Mouse (Mus musculus) myocyte (in vitro differentiated cells): ENCODE measurements at regions not wholly inside any gene's neighbourhood (a gene's known extent, or its start where the extent isn't known, plus 50 kb on each side); places are given as distances from the start of the nearest gene placed in this dataset.

Experiments
- E2F4 ChIP-seq: IDR thresholded peaks from one replicate; pipeline ENCODE4 v1.6.1; 2011; ENCODE audit warnings: mild to moderate bottlenecking, control low read depth, moderate library complexity; ENCODE audit not compliant: insufficient read depth
- MYOD1 ChIP-seq, 3 experiments: IDR thresholded peaks; one replicate each; pipeline ENCODE4 v1.6.1; 2011; ENCODE audit warnings: control low read depth in 2 of 3, low read depth in 2 of 3, mild to moderate bottlenecking in 2 of 3, moderate library complexity in 1 of 3; ENCODE audit not compliant: insufficient read length in 2 of 3, control insufficient read depth in 1 of 3
- POLR2A ChIP-seq: IDR thresholded peaks from one replicate; pipeline ENCODE4 v1.6.1; 2011; ENCODE audit warnings: low read depth, mild to moderate bottlenecking, control low read depth, moderate library complexity; ENCODE audit not compliant: insufficient read length
- POLR2AphosphoS2 ChIP-seq: IDR thresholded peaks from one replicate; pipeline ENCODE4 v1.6.1; 2011; ENCODE audit warnings: low read depth, control low read depth; ENCODE audit not compliant: insufficient read length
- TCF12 ChIP-seq: IDR thresholded peaks from one replicate; pipeline ENCODE4 v1.6.1; 2011; ENCODE audit warnings: mild to moderate bottlenecking, control low read depth; ENCODE audit not compliant: poor library complexity, insufficient read depth, severe bottlenecking
- USF1 ChIP-seq: IDR thresholded peaks from one replicate; pipeline ENCODE4 v1.6.1; 2011; ENCODE audit warnings: low read depth, mild to moderate bottlenecking, control low read depth, moderate library complexity

DNA sequence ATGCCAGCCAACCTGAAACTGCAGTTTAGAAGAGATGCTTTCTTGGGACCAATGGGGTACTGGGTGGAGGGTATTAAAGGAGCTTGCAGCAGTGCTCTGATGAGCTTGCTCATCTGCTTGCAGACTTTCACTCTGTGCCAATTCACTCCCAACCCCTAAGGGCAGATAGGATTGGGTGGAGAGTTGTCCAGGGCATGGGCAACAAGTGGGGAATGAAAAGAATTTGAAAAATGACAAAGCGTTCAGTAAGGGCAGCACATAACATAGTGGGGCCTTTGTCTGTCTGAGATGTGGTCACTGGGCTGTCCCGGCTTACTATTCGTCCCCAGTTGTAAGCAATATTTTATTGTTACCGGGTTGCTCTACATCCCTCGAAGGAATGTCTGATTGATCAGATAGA, 170.7 kb downstream of the Ube2e3 start:
- TF ChIP-seq USF1 (no peak), POLR2A (no peak), TCF12 (no peak), E2F4 (no peak), MYOD1 (IDR thresholded peaks at IDR 0.05; ENCODE audit: control insufficient read depth in 1 of 3, insufficient read length in 2 of 3, low read depth in 2 of 3) (no peak), POLR2AphosphoS2 (no peak)
